Mouse (Mus musculus) right cerebral cortex, adult 2 months (tissue): ENCODE results near the gene Olfr735.

Experiments used
- DNase-seq, 2 experiments: peaks; one replicate each; pipeline ENCODE4 v3.0.0; 2021 to 2022; ENCODE audit warnings: low spot score in 2 of 2

Olfr735 gene

GRCm38 (mm10) chr14:50348796-50349195 lies at the start of gene Olfr735:
TSS of gene Olfr735 (minus strand) at chr14:50348872.
- no peak for DNase-seq

DNA sequence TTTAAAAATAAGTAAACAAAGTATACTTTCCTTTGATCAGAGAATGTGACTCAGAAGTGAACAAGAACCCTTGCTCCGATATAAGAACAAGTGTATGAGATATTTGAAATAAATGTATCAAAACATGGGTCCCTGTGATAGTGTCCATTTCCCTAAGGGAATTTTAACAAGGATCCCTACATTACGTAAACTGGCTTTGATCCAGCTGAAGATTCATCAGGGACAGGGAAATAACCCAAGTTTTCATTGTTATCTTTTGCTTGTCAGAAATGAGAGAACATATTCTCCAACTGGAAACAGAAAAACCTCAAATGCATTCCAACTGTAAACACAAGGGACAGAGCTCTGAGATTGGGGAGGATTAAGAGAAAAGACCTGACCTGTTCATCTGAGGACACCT lies 32.2 kb upstream of the Olfr735 start, which contains the start of gene Olfr736:
Gene Olfr736, plus strand, starts transcription at position 301 of the 400 bp plus-strand sequence.
- no peak for DNase-seq

DNA sequence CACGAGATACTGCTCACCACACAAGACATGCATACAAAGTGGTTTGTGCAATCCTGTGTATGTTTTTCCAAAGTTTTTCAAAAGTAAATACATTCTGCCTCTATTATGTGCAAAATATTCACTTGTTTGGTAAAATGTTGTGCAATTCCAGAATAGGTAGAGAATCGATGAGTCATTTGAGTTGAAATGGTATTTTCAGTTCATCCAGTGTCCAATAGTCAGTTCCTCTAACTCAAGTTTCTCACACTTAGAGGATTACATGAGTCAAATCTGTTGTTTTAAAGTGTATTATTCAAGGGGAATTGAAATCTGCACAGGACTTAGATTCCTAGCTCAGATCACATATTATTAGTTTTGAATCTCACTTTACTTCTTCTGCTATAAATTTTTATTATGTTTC lies 14.9 kb upstream of the Olfr735 start:
- no peak for DNase-seq

DNA sequence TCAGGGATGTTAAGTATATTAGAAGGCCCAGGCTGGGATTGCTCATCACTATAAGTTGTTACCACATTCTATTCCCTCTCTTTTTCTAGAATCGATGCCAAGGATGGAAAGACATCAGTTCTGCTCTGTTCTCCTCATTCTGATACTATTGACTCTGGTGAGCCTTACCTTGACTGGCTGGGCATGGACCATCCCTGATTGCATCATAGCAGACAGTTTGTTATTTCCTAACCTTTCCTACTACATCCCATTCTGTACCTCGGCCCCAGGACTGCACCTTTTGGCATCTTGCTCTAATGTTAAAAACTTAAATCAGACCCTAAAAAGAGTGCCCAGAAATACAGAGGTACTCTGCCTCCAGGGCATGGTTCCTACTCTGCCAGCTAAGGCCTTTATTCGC lies 11.8 kb upstream of the Olfr735 start:
- DNase-seq, result no peak

DNA sequence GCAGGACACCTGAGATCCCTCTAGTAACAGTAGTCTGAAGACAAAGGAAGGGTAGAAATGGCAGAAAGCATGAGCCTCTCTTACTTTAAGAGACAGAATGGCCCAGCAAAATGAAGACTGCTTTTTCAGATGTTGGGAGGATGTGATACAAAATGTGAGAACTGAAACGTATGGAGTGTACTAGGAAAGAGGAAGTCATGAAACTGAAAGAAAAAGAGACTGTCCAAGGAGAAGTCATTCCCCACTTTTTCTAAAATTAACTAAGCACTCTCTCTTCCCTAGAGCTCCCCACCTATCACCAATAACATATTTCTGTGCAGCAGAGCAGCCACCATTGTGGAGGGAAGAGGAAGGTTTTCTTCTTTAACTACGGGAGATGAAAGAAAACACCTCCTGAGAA lies 8.9 kb upstream of the Olfr735 start, which contains the start of gene Tlr11:
Gene Tlr11, plus strand, starts transcription at position 322 of the 400 bp plus-strand sequence.
- DNase-seq, result no peak

DNA sequence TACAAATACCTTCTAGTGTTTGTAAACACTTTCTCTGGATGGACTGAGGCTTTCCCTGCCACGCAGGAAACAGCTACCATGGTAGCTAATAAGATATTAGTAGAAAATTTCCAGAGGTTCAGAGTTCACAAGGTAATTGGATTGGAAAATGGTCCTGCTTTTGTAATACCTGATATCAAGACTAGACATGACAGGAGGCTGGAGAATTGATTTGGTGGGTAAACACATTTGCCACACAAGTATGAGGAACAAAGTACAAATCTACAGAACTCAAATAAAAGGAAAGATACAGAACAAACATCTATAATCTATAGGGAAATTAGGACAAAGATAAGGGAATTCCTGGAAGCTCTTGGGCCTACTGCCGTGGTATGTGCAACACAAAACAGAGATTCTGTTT lies 8.1 kb upstream of the Olfr735 start:
- DNase-seq, result no peak

- DNase-seq, result no peak
Measured at GRCm38 (mm10) chr14:50352438-50352837, 3.8 kb upstream of the Olfr735 start.

GRCm38 (mm10) chr14:50326661-50327060 lies 22.0 kb downstream of the Olfr735 start, which contains the start of gene Olfr734:
TSS of gene Olfr734 (minus strand) at chr14:50326761.
- DNase-seq, result no peak

DNA sequence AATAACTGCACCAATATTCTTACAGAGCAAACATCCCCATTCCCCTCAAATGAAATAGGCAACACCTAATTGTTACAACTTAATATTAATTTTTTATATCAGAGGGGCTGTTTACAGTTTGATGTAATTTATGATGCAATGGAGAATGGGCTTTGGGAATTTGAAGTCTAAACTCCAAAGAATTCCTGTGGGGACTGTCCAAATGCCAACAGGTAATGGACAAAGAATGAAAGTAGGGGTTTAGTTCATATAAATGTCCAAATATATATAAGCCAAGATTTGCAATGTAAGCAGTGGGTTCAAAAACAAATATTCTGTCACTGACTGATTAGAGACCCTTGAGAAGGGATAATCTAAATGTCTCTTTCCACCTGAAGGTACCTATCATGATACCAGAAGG lies 47.2 kb downstream of the Olfr735 start, which contains the start of gene Olfr733:
Gene Olfr733, minus strand, starts transcription at position 101 of the 400 bp plus-strand sequence.
- DNase-seq, result no peak
